Mouse (Mus musculus) neural tube, embryonic 11.5 days (tissue): ENCODE data around the gene Mxd1. TPM values are rescaled to one million over a fixed set of nuclear protein-coding genes. Genes with fewer than 3 reads are reported as not detected.

ENCODE experiments used
- ATAC-seq: fragments of 200-750 bp; cut with Nextera tagmentation; 2 replicates; pipeline ENCODE4 v1.8.0; 2017; ENCODE audit warnings: moderate number of reproducible peaks, mild to moderate bottlenecking, moderate TSS enrichment, moderate library complexity; ENCODE audit not compliant: insufficient read depth, low FRiP score, low TSS enrichment
- DNase-seq: peaks from one replicate; pipeline ENCODE4 v3.0.0-alpha.2; 2015; ENCODE audit warnings: low spot score
- H3K27ac ChIP-seq: fragments of 300-500 bp; sonication (generic); 2 replicates; pipeline ENCODE4 v1.5.1; 2014; ENCODE audit warnings: low read depth, mild to moderate bottlenecking, low read length
- H3K27me3 ChIP-seq: fragments of 300-500 bp; sonication (generic); 2 replicates; pipeline ENCODE4 v1.6.1; 2014; ENCODE audit warnings: mild to moderate bottlenecking, low read length, mixed read lengths; ENCODE audit not compliant: control insufficient read depth, insufficient read depth
- H3K36me3 ChIP-seq: fragments of 300-500 bp; sonication (generic); 2 replicates; pipeline ENCODE4 v1.6.1; 2014; ENCODE audit warnings: mild to moderate bottlenecking, low read length, moderate library complexity, mixed read lengths; ENCODE audit not compliant: control insufficient read depth, insufficient read depth
- H3K4me1 ChIP-seq: fragments of 300-500 bp; sonication (generic); 2 replicates; pipeline ENCODE4 v1.6.1; 2014; ENCODE audit warnings: low read length, mixed read lengths; ENCODE audit not compliant: control insufficient read depth, insufficient read depth
- H3K4me2 ChIP-seq: fragments of 300-500 bp; sonication (generic); 2 replicates; pipeline ENCODE4 v1.6.1; 2014; ENCODE audit warnings: low read depth, mild to moderate bottlenecking, moderate library complexity
- H3K4me3 ChIP-seq: fragments of 300-500 bp; sonication (generic); 2 replicates; pipeline ENCODE4 v1.5.1; 2014; ENCODE audit warnings: low read depth, low read length
- H3K9ac ChIP-seq: fragments of 300-500 bp; sonication (generic); 2 replicates; pipeline ENCODE4 v1.6.1; 2014; ENCODE audit warnings: mild to moderate bottlenecking, low read length
- H3K9me3 ChIP-seq: fragments of 300-500 bp; sonication (generic); 2 replicates; pipeline ENCODE4 v1.6.1; 2016; ENCODE audit warnings: low read length; ENCODE audit not compliant: control insufficient read depth
- WGBS: fragments of 180-500 bp; shearing (Covaris S2); extraction: QIAGEN DNeasy Blood & Tissue Kit; methylation state at CpG from one replicate; pipeline ENCODE4 v1.1.7; 2014; 5-methylcytosine and 5-hydroxymethylcytosine counted together
- polyA plus RNA-seq: library from polyadenylated mRNA; unstranded; fragments of >200 nt; fragmentation: Nextera tagmentation; extraction: Ambion mirVana; gene quantifications from 2 replicates; pipeline ENCODE4 v1.2.1, GENCODE M21; 2014

Mxd1 gene
- polyA plus RNA-seq: 21.2 and 24.8 TPM in 2 replicates

- Histone ChIP-seq H3K27me3 (no peaks in the 10 kb centered on the region), H3K27ac (peak within 1 kb of the TSS; percentile 34; the same call in 1 of the 2 replicates), H3K36me3 (0 out of 2 replicates have a peak, but pooled peaks cover 3% of the 10 kb centered on the region), H3K4me1 (peaks cover 11% of the 10 kb centered on the region), H3K9ac (peak within 1 kb of the TSS; percentile 76), H3K9me3 (no peaks in the 10 kb centered on the region), H3K4me3 (peak within 1 kb of the TSS; percentile 92), H3K4me2 (peak within 1 kb of the TSS; percentile 91)
- no peak; the same call in 1 of the 2 replicates for ATAC-seq
- WGBS: under 1% methylated on average over 54 of the region's 76 CpGs
- DNase-seq: peak; percentile 14
Measured at GRCm38 (mm10) chr6:86668580-86669239, at the start of gene Mxd1. Gene Mxd1 (minus strand): TSS chr6:86669161.

DNA sequence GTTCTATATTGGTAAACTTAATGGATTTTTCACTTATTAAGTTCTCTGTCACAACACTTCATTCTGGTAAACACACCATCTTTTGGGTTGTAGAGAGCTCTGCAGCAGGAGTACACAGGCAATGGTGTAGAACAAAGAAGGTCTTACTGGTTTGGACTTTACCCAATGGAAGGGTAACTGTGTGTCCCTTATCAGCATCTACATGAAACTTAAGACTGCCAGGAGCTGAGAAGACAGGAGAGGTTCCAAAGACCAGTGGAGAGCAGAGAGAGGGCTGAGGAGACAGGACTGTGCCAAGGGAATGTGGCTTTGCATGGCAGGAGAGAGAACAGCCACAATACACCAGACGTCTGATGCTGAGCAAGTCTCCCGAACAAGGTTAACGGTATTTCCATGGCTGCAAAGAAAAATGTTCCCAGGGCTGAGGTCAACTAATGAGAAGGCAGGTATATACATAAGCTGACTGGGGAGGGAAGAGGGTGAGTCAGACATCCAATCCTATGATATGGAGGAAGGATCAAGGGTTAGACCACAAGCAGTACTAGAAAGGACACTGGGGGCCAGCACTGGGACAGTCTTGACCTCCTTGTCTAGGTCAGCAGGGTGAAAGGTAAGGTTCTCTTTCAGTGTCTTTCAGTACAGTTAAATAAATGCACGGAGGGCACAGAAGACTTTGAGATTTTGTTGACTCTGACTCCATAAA is 39.3 kb upstream of the Mxd1 start:
- Histone ChIP-seq H3K9me3 (no peaks in the 10 kb centered on the region), H3K4me1 (no peaks in the 10 kb centered on the region), H3K4me3 (no peak overlapping the region), H3K4me2 (no peak overlapping the region), H3K27ac (no peak overlapping the region), H3K27me3 (no peaks in the 10 kb centered on the region), H3K9ac (no peak overlapping the region), H3K36me3 (no peaks in the 10 kb centered on the region; the same call in none of the 2 replicates)
- no peak for DNase-seq
- ATAC-seq: no peak
- WGBS: 87% methylated on average over 4 of the region's 4 CpGs

GRCm38 (mm10) chr6:86702577-86702976 is 33.6 kb upstream of the Mxd1 start:
- Histone ChIP-seq H3K27me3 (no peaks in the 10 kb centered on the region), H3K9me3 (no peaks in the 10 kb centered on the region), H3K9ac (no peak overlapping the region), H3K4me3 (no peak overlapping the region), H3K27ac (no peak overlapping the region), H3K4me2 (no peak overlapping the region), H3K36me3 (peaks cover 6% of the 10 kb centered on the region), H3K4me1 (no peaks in the 10 kb centered on the region)
- 94% methylated on average over 9 of the region's 9 CpGs for WGBS
- DNase-seq (no peak), ATAC-seq (no peak)

- no peaks in the 10 kb centered on the region for H3K27me3 ChIP-seq
- no peak overlapping the region for H3K4me3 ChIP-seq
- DNase-seq: no peak
- 84% methylated on average over 6 of the region's 6 CpGs for WGBS
- no peak overlapping the region for H3K27ac ChIP-seq
- peaks cover 9% of the 10 kb centered on the region; the same call in 1 of the 2 replicates for H3K36me3 ChIP-seq
- no peaks in the 10 kb centered on the region for H3K9me3 ChIP-seq
- H3K4me2 ChIP-seq: no peak overlapping the region
- no peaks in the 10 kb centered on the region for H3K4me1 ChIP-seq
- no peak for ATAC-seq
- H3K9ac ChIP-seq: no peak overlapping the region
Measured at GRCm38 (mm10) chr6:86697903-86698302, 28.9 kb upstream of the Mxd1 start.

- no peak overlapping the region for H3K4me3 ChIP-seq
- H3K4me1 ChIP-seq: no peaks in the 10 kb centered on the region
- H3K27ac ChIP-seq: no peak overlapping the region
- H3K4me2 ChIP-seq: no peak overlapping the region
- no peaks in the 10 kb centered on the region for H3K9me3 ChIP-seq
- DNase-seq (no peak), ATAC-seq (no peak)
- H3K27me3 ChIP-seq: no peaks in the 10 kb centered on the region
- 89% methylated on average over 10 of the region's 10 CpGs for WGBS
- no peak overlapping the region for H3K9ac ChIP-seq
- H3K36me3 ChIP-seq: peaks cover 7% of the 10 kb centered on the region
Measured at GRCm38 (mm10) chr6:86696213-86696612, 27.3 kb upstream of the Mxd1 start.

- ATAC-seq: no peak
- Histone ChIP-seq H3K9ac (no peak overlapping the region), H3K27me3 (no peaks in the 10 kb centered on the region), H3K36me3 (peaks cover 8% of the 10 kb centered on the region; the same call in 1 of the 2 replicates), H3K4me1 (no peaks in the 10 kb centered on the region), H3K4me3 (no peak overlapping the region), H3K27ac (no peak overlapping the region), H3K4me2 (no peak overlapping the region), H3K9me3 (no peaks in the 10 kb centered on the region)
- DNase-seq: peak; percentile 56
Measured at GRCm38 (mm10) chr6:86694465-86694864, 25.5 kb upstream of the Mxd1 start.

- WGBS: 95% methylated on average over 3 of the region's 3 CpGs
- Histone ChIP-seq H3K27me3 (no peaks in the 10 kb centered on the region), H3K27ac (no peak overlapping the region), H3K4me1 (no peaks in the 10 kb centered on the region), H3K9me3 (no peaks in the 10 kb centered on the region), H3K4me3 (no peak overlapping the region), H3K4me2 (no peak overlapping the region), H3K9ac (no peak overlapping the region), H3K36me3 (peaks cover 5% of the 10 kb centered on the region; the same call in 1 of the 2 replicates)
- ATAC-seq (no peak), DNase-seq (no peak)
Measured at GRCm38 (mm10) chr6:86689671-86690070, 20.7 kb upstream of the Mxd1 start.

DNA sequence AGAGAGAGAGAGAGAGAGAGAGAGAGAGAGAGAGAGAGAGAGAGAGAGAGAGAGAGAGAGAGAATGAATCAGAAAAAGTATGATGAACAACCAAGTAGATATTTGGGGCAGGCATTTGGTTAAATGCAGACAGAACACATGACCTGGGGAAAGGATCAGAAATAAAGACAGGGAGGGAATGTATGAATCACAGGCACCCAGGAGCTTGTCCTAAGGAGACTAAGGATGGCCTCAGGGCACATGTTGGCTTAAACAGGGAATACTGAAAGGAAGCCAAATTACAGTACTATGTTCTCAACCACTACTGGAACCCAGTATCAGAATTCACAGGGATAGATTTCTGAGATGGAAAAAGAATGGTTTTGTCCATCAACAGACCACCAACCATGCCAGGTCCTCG is 18.0 kb upstream of the Mxd1 start:
- no peaks in the 10 kb centered on the region; the same call in 1 of the 2 replicates for H3K4me1 ChIP-seq
- no peak overlapping the region for H3K4me2 ChIP-seq
- no peaks in the 10 kb centered on the region for H3K9me3 ChIP-seq
- DNase-seq: no peak
- H3K36me3 ChIP-seq: peaks cover 5% of the 10 kb centered on the region; the same call in 1 of the 2 replicates
- H3K27me3 ChIP-seq: no peaks in the 10 kb centered on the region
- no peak overlapping the region for H3K9ac ChIP-seq
- WGBS: 77% methylated on average over 1 of the region's 1 CpGs
- ATAC-seq: no peak
- no peak overlapping the region for H3K4me3 ChIP-seq
- no peak overlapping the region for H3K27ac ChIP-seq

DNA sequence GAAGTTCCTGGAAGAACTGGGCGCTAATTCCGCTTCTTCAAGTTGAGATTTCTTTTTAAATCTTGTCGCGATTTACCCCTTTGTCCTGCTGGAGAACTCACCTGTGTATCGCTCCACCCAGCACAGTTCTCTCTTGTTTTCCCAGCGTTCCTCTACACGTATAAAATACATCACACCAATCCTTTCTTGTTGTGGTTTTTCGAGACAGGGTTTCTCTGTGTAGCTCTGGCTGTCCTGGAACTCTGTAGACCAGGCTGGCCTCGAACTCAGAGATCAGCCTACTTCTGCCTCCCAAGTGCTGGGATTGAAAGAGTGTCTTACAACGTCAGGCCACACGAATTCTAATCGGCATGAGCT is 15.7 kb upstream of the Mxd1 start:
- ATAC-seq: no peak
- H3K9me3 ChIP-seq: no peaks in the 10 kb centered on the region
- no peak for DNase-seq
- peak overlapping the region; percentile 73 for H3K9ac ChIP-seq
- H3K4me3 ChIP-seq: peak overlapping the region; percentile 80
- 43% methylated on average over 12 of the region's 12 CpGs for WGBS
- no peaks in the 10 kb centered on the region; the same call in 1 of the 2 replicates for H3K4me1 ChIP-seq
- 0 out of 2 replicates have a peak overlapping the region, but pooled peaks have one; percentile 49 for H3K27ac ChIP-seq
- peak overlapping the region; percentile 51 for H3K4me2 ChIP-seq
- H3K36me3 ChIP-seq: peaks cover 6% of the 10 kb centered on the region
- H3K27me3 ChIP-seq: no peaks in the 10 kb centered on the region
